Mouse (Mus musculus): ENCODE data around the gene Kbtbd12.

DNA sequence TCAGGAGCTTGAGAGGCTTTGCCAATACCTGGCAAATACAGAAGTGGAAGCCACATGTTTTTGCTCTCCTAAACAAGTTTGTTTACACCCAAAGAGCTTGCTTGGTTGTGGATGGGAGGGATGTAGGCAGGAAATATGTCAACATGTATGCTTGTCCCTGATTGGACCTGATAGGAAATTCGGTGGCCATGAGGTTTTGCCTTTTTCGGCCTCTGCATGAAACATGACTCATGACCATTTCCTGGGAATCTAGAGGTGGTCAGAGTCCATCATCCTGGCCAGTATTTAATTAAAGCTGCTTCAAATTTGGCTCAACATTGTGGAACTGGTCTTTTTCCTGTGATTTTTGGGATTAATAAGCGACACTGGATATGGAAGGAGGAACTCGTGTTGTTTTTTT, 53.8 kb downstream of the Kbtbd12 start:
- no peak for TF ChIP-seq CTCF (IDR thresholded peaks at IDR 0.05; ENCODE audit: extremely low read depth, insufficient read depth, low read length)
- no peak for TF ChIP-seq POLR2A (IDR thresholded peaks at IDR 0.05; ENCODE audit: extremely low read depth, insufficient read depth, low read length)

Measured in cortical plate, adult 2 months (tissue).